Mouse (Mus musculus) adrenal gland, adult 2 months (tissue): ENCODE measurements around the gene Mrpl10. TPM values are rescaled to one million over a fixed set of nuclear protein-coding genes. Genes with fewer than 3 reads are reported as not detected.

Source experiments
- DNase-seq: peaks from one replicate; pipeline ENCODE4 v3.0.0; 2021
- long read RNA-seq: library from polyadenylated mRNA; stranded (forward); transcript quantifications from one replicate; pipeline ENCODE4 v2.0.0, GENCODE M21; 2021
- polyA plus RNA-seq: library from polyadenylated mRNA; depleted of rRNA; stranded (reverse); fragments of >200 nt; gene quantifications from 2 replicates; pipeline ENCODE4 v1.2.3, GENCODE M21; 2012; rRNA removed
- total RNA-seq, 2 experiments: library from RNA; stranded (reverse); gene quantifications; 2 replicates each; pipeline ENCODE4 v1.2.3; 2021

Mrpl10 gene
- total RNA-seq = 100 to 1,000 TPM; 130 to 154 TPM
- polyA plus RNA-seq = 197 and 276 TPM in 2 replicates
- long read RNA-seq, transcript Mrpl10-201 (5 exons, 1,708 nt) = major isoform, 100 of 134 reads
- long read RNA-seq, partial matches to known transcripts = 8 of 134 reads
- long read RNA-seq, other reads (novel, unspliced or antisense) = 26 of 134 reads

GRCm38 (mm10) chr11:97041022-97041899, at the start of gene Mrpl10, which contains the start of gene Lrrc46:
Gene Mrpl10, plus strand, starts transcription at chr11:97041560.
Gene Lrrc46, minus strand, starts transcription at chr11:97041407.
- peak; percentile 90 for DNase-seq

DNA sequence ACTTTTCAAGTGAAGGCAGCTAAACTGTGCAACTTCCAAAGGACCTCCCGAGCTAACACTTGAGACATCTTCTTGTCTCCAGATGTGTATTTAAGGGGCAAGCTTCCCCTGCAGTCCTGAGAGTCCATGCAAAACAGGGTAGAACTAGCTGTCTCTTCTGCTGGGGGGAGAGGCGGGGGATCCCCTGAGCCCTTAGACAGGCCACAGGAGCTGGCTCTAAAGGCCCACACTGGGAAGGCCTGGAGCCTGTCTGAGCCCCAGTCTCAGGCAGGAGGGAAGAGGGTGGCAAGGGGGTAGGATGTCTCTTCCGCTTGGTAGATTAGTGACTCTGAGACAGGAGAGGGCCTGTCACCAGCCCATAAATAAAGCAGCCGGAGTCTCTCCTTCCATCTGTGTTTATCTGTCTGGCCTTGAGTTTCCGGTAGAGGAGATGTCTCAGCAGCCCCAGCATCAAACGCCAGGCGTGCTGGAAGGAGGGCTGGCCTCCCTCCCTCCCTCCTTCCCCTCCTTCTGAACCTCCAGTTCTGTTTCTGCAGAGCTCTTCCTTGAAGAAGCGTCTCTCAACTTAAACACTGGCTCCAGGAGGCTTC, 48.5 kb upstream of the Mrpl10 start:
- DNase-seq = peak; percentile 50

- no peak for DNase-seq
Measured at GRCm38 (mm10) chr11:96995031-96995430, 46.3 kb upstream of the Mrpl10 start.

GRCm38 (mm10) chr11:96995836-96996772, 45.3 kb upstream of the Mrpl10 start:
- no peak for DNase-seq

DNA sequence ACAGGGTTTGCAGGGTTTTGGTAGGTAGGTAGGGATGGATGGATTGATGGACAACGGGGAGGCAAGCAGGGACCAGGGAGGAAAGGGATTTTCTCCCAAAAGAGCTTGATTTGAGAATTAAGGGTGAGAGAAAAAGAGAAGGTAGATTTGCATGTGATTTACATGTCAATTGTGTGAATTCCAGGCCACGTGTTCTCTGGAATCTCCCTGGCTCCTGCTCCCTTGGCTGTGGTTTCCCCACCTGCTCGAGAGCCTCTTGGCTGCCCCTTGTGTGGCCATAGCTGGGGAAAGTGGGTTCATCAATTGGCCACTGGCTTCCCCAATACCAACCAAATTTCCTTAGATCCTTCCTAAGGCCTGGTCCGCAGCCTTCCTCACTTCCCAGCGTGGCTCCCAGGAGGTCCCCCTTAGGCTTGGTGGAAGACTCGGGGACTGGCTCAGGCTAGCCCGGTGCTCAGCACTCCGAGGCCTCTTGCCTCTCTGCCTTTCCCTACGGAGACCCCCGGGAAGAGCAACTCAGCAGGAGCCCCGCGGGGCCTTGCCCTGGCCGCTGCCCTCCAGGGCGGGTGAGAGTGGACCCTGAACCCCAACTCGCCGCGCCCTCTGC, 44.5 kb upstream of the Mrpl10 start:
- DNase-seq = no peak

- DNase-seq = peak; percentile 44
Measured at GRCm38 (mm10) chr11:96997380-96997956, 43.9 kb upstream of the Mrpl10 start.

GRCm38 (mm10) chr11:97003170-97003569, 38.2 kb upstream of the Mrpl10 start:
- DNase-seq = no peak

DNA sequence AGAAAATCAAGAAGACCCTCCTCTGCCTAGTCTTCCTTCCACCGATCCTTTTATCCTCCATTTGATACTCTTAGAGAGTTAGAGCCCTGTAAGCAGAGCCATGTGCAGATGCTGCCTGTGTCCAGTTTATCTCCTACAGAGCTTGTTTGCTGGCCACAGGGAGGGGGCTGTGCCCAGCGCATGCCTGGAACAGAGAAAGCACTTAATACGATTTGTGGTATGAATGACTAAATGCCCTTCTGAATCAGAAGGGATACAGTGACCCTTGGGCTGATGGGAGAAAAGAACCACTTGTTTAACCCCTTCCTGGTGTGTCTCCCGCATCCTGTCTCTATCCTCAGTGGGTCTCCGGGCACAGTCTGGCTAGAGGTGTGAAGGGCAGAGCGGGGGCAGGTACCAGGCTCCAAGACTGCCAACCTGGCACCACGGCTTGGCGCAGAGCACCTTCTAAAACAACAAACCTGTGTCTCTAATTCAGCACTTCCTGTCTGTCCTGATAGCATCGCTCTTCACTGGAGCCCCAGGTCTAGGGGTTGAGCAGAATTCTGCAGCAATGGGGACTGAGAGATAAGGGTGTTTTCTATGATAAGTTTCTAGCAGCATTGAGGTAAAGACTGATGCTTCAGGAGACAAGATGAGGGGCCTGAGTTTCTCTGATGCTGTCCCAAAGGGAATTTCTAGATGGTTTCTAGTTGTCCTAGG, 34.1 kb upstream of the Mrpl10 start:
- DNase-seq = no peak

- DNase-seq = no peak
Measured at GRCm38 (mm10) chr11:97009198-97009790, 32.1 kb upstream of the Mrpl10 start.

- no peak for DNase-seq
Measured at GRCm38 (mm10) chr11:97013121-97013670, 28.2 kb upstream of the Mrpl10 start, which contains the start of gene Sp6. Gene Sp6, plus strand, starts transcription at chr11:97013394.

DNA sequence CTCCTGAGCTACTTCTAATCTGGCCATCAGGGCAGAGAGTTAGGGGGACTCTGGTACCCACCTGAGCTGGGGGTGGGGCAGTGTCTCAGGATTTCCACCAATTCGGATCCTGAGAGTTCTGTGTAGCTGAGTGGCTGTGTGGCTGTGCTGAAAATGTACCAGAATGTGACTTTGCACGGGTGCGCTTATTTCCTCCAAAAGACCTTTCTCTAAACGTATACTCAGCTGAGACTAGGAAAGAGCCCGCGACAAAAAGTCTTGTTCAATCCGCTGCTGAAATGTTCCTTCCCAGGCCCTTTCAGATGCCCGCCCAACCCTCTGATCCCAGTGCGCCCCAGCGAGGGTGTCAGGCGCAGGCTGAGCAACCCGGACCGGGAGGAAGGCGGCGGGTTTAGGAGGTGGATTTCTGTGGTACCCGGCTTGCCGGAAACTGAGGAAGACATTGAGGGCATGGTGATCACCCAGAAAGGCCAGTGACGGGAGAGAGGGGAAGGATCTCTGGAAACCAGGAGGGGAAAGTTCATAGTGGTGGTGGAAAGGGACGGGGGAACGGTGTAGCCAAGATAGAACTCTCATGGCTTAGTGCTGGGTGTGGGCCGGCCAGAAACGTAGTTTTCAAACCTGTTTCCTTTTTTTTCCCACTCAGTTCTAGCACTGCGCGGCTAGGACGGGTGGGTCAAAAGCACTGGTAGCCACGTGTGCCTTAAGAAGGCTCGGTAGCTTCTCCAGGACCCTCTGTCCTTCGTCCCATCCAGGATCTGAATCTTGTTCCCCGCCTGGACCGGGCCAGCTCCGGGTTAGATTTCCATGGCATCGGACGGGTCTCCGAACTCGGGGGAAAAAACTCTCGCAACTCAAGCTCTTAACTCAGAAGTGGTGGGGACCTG, 23.4 kb upstream of the Mrpl10 start:
- no peak for DNase-seq

DNA sequence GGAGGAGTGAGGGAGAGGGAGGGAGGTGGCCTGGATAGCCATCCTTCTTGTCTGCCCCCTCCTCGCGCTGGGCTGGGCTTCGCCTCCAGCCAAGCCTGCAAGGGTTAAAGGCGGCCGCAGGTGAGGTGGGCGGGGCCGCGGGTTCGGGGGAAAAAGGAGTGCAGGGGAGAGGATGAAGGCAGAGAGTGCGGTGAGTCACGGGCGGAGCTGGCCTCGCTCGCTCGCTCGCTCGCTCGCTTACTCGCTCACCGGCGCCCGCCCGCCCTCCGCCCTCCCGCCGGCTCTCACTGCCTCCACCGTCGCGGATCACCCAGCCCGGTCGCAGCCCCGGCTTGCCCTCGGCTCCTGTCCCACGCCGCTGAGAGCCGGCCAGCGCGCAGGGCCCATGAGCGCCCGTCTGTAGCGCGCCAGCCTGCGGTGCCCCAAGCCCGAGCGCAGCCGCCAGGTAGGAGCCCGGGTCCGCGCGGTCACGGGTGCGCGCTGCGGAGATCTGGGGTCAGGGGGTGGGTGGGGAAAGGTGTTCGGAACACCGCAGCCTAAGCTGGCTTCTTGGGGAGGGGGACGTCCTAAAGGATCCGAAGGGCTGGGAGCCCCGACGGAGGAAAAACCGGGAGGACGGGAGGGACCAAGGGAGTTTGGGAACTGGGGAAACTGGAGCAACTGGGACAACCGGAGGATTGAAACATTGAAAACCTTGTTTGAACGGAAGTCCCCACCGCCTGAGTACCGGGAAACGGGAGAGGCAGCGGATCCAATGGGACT, 22.6 kb upstream of the Mrpl10 start:
- peak; percentile 47 for DNase-seq

- no peak for DNase-seq
Measured at GRCm38 (mm10) chr11:97019345-97019708, 22.0 kb upstream of the Mrpl10 start.

GRCm38 (mm10) chr11:97021121-97021765, 20.1 kb upstream of the Mrpl10 start:
- DNase-seq = no peak

DNA sequence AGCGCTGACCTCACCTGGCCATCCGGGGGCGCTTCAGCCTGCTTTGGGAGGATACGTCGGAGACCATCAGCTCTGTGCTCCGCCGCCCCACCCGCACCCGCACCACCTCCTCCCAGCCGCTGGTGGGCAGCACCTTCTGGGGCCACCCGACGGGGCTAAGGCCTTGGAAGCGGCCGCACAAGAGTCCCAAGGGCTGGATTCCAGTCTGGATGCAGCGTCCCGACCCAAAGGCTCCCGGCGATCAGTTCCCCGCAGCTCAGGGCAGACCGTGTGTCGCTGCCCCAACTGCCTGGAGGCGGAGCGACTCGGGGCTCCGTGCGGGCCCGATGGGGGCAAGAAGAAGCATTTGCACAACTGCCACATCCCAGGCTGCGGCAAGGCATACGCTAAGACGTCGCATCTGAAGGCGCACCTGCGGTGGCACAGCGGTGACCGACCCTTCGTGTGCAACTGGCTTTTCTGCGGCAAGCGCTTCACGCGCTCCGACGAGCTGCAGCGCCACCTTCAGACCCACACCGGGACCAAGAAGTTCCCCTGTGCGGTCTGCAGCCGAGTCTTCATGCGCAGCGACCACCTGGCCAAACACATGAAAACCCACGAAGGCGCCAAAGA, 19.4 kb upstream of the Mrpl10 start:
- DNase-seq = peak; percentile 80

- DNase-seq = peak; percentile 55
Measured at GRCm38 (mm10) chr11:97024977-97025376, 16.4 kb upstream of the Mrpl10 start.
